9 mouse cellular contexts compared by ENCODE assay signal in the genomic region with DNA sequence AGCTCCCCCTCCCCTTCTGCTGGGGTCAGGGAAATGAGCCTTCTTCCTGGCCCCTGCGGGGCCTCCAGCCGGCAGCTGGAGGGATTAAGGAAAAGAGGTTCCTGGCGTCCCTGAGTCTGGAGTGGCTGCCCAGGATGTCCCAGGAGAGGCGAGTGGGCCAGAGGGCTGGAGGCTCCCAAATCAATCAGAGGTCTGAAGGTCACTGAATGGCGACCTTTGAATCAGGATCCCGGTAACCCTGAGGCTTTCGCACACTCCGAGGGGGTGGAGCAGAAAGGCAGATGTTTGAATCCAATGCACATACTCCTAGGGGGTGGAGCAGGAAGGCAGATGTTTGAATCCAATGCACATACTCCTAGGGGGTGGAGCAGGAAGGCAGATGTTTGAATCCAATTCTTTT. TPM values are rescaled to one million over a fixed set of nuclear protein-coding genes. Genes with fewer than 3 reads are reported as not detected.
DNase-seq lines count a peak whose midpoint lies in the region; ATAC-seq and TF ChIP-seq lines count a peak whose summit lies in the region.
"Had no signal": no experiment of that assay in that cellular context is flagged by ENCODE, and none has a peak within 500 bp of the region (broad histone marks: within the 10 kb centered on the region; RNA-seq: fewer than 3 reads in every experiment).

No protein-coding gene starts in this region.

- peak; percentile 41; the same call in 1 of the 2 replicates for TF ChIP-seq EP300 in liver, postnatal 0 days (IDR thresholded peaks at IDR 0.05; ENCODE audit: low read depth)

- H3K9me3 ChIP-seq in lung, embryonic 15.5 days, result no peaks in the 10 kb centered on the region
- no peaks in the 10 kb centered on the region for H3K9me3 ChIP-seq in liver, postnatal 0 days (ENCODE audit: low read length)

- intact Hi-C loops in gastrocnemius, postnatal 14 days (cut with DNase I; ENCODE audit: low total_unique reads), result no loop called here
- intact Hi-C loops in left cerebral cortex, postnatal 36 days (cut with DNase I), result no loop called here

- no peak for DNase-seq in lung, postnatal 14 days
- DNase-seq in gastrocnemius, postnatal 14 days, result peak; percentile 62
- DNase-seq in kidney, adult 18-20 months, result peak; percentile 23
- peak; percentile 61 for DNase-seq in liver, postnatal 0 days
- no peak for DNase-seq in spleen, adult 18-20 months
- DNase-seq in left cerebral cortex, postnatal 36 days (ENCODE audit: low spot score in 2 of 2), result no peak
- DNase-seq in thymus, postnatal 4 days, result no peak

- peaks cover 14% of the 10 kb centered on the region for H3K4me1 ChIP-seq in lung, embryonic 15.5 days
- H3K4me1 ChIP-seq in liver, postnatal 0 days (ENCODE audit: insufficient read depth), result peaks cover 7% of the 10 kb centered on the region

- peak overlapping the region; percentile 44 for H3K27ac ChIP-seq in lung, embryonic 15.5 days
- H3K27ac ChIP-seq in liver, postnatal 0 days (ENCODE audit: low read depth), result peak overlapping the region; percentile 79

- no peak overlapping the region; the same call in 1 of the 2 replicates for H3K4me2 ChIP-seq in lung, embryonic 15.5 days
- H3K4me2 ChIP-seq in liver, postnatal 0 days (ENCODE audit: low read depth, low read length), result 0 out of 2 replicates have a peak overlapping the region, but pooled peaks have one; percentile 10

- no peak overlapping the region for H3K4me3 ChIP-seq in lung, embryonic 15.5 days
- H3K4me3 ChIP-seq in liver, postnatal 0 days (ENCODE audit: low read depth, low read length), result no peak overlapping the region
- H3K4me3 ChIP-seq: erythroblast, embryonic 14.5 days had no signal

- ATAC-seq in lung, embryonic 15.5 days (ENCODE audit: borderline replicate concordance, extremely low read depth, low FRiP score, low TSS enrichment), result peak; percentile 71; the same call in 1 of the 2 replicates
- ATAC-seq in liver, postnatal 0 days, result peak; percentile 93

- WGBS in lung, embryonic 15.5 days, result 4% methylated on average over 8 of the region's 8 CpGs
- 17% methylated on average over 8 of the region's 8 CpGs for WGBS in liver, postnatal 0 days (ENCODE audit: insufficient replicate concordance)

- no peaks in the 10 kb centered on the region for H3K27me3 ChIP-seq in lung, embryonic 15.5 days
- no peaks in the 10 kb centered on the region for H3K27me3 ChIP-seq in liver, postnatal 0 days (ENCODE audit: insufficient read depth, low read length)

- no peak for TF ChIP-seq CTCF in liver, postnatal 0 days (IDR thresholded peaks at IDR 0.05; ENCODE audit: low read depth)

- no peak overlapping the region for H3K9ac ChIP-seq in lung, embryonic 15.5 days
- H3K9ac ChIP-seq in liver, postnatal 0 days (replicated peaks), result no peak overlapping the region

- H3K36me3 ChIP-seq in lung, embryonic 15.5 days, result no peaks in the 10 kb centered on the region
- H3K36me3 ChIP-seq in liver, postnatal 0 days (replicated peaks; ENCODE audit: insufficient read depth, low read length), result no peaks in the 10 kb centered on the region

RNA-seq across cellular contexts. Expression of a gene that starts 39.9 kb away (rescaled TPM):
- 3.7 and 4.4 TPM in 2 replicates for polyA plus RNA-seq in lung, embryonic 15.5 days (2015; fragmentation: Nextera tagmentation; extraction: Ambion mirVana)
- total RNA-seq in gastrocnemius, postnatal 14 days (2021), result 1 to 10 TPM; 1.8 to 2.0 TPM
- polyA plus RNA-seq in liver, postnatal 0 days (2015; fragmentation: Nextera tagmentation; extraction: Ambion mirVana), result 1.1 and 1.5 TPM in 2 replicates
- total RNA-seq in left cerebral cortex, postnatal 36 days (2021), result 10 to 100 TPM; 32.8 to 44.1 TPM

RNA-seq across cellular contexts. Expression of a gene that starts 40.1 kb away (rescaled TPM):
- polyA plus RNA-seq in lung, embryonic 15.5 days (2015; fragmentation: Nextera tagmentation; extraction: Ambion mirVana), result 117 and 127 TPM in 2 replicates
- 10 to 100 TPM; 75.6 to 83.0 TPM for total RNA-seq in gastrocnemius, postnatal 14 days (2021)
- 29.6 and 36.4 TPM in 2 replicates for polyA plus RNA-seq in liver, postnatal 0 days (2015; fragmentation: Nextera tagmentation; extraction: Ambion mirVana)
- 100 to 1,000 TPM; 176 to 235 TPM for total RNA-seq in left cerebral cortex, postnatal 36 days (2021)

Comparison
In these comparisons a context has a peak if more than half of its experiments do, and no peak if none do; other contexts are left out.
1. DNase-seq: peak in gastrocnemius, postnatal 14 days (single experiment), kidney, adult 18-20 months (single experiment) and liver, postnatal 0 days (single experiment); none in lung, postnatal 14 days (single experiment), spleen, adult 18-20 months (0 of 2), left cerebral cortex, postnatal 36 days (0 of 2) and thymus, postnatal 4 days (single experiment).
2. RNA of a gene that starts 39.9 kb away (total RNA-seq): 32.8 to 44.1 TPM in left cerebral cortex, postnatal 36 days; 1.8 to 2.0 TPM in gastrocnemius, postnatal 14 days; every median in the first group is over 10 times any median in the second.